Mouse (Mus musculus): Measurements from ENCODE around the gene AA467197. TPM values are rescaled to one million over a fixed set of nuclear protein-coding genes. Genes with fewer than 3 reads are reported as not detected.

AA467197 gene
- total RNA-seq (2021), result not detected

DNA sequence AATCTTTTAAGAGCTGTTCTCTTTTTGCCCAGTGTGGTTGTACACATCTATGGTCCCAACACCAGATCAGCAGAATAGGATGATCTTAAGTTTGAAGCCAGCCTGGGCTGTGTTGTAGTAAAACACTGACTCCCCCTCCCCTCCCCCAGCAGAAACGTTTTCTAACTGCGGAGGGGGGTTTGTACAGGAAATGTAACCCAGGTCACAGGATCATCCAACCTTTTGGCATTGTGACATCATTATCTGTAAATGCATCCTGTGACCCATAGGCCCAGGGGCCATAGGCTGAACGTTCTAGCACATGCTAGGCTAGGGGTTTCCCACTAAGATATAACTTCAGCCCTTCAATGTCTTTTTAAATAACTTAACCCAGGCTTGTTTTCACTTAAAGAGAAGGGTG is at the start of gene AA467197:
Gene AA467197 (plus strand): TSS at position 301 of the 400 bp plus-strand sequence.
- DNase-seq (ENCODE audit: low spot score in 2 of 2), result no peak

DNA sequence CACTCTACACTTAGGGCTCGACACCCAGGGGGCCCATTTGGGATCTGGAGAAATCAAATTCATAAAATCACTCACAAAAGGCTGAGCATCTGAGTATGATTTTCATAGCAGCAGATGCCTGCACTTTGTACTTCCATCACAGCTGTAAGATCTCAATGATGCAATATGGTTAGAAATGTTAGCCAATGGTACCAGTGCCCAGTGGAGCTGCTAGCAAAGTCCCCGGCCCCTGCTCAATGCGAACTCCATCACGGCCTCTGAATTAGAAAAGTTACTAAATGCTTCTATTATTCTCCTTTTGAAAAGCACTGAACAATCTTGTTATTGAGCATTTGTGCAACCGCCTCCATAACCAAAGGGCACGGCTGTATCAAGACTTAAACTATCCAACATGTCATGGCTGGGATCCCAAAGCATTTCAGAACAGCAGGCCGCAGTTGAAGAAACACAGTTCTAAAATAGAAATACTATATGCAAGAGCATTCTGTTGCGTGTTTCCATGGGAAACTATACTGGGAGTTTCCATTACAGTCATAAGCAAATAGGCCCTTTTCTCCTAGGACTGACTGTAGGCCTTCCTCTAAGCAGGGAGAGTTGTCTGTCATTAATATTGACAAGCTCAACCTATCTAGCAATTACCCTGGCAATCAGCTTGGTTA is 48.8 kb upstream of the AA467197 start:
- DNase-seq (ENCODE audit: low spot score in 2 of 2), result peak in 1 of 2 experiments; percentile 39
- intact Hi-C loops (cut with DNase I), result no loop called here

More for the DNA sequence above, at the start of gene AA467197:
- intact Hi-C loops (cut with DNase I), result loop anchor here (1.0 to 10.0 kb wide), 2 partner anchors 32 to 118 kb away; no protein-coding TSS in a partner anchor

DNA sequence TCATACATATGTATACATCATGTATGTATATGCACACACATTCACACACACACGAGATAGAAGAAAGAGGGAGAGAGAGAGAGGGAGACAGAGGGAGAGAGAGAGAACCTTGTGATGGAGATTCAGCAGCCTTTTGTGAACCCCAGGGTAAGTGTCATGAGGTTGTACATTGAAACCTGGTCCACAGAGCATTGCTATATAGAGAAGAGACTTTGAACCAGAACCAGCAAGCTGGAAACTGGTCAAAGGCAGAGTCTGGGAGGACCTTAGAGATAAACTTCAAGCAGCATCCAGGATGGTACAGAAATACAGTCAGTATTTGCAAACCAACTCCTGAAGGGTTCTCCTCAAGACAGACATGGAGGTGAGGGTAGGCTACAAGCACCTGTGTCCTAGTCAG is 46.4 kb upstream of the AA467197 start:
- intact Hi-C loops (cut with DNase I), result no loop called here
- DNase-seq (ENCODE audit: low spot score in 2 of 2), result no peak

DNA sequence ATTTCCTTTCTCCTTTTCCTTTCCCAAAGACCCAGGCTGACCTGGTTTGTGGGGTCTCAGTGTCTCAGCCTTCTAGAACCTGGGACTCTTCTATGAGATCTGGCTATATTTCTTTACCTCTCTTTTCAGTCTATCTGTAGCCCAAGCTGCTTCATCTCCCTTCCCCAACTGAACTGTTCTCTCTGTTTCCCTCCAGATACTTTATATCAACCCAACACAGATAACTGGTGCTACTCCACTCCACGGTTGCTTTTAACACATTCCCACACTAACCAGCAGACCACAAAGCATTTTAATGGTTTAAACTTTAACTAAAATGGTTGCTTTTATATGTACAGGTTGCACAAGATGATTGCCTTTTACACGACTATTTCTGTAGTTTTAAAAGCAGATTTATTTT is 45.6 kb upstream of the AA467197 start:
- DNase-seq (ENCODE audit: low spot score in 2 of 2), result no peak
- intact Hi-C loops (cut with DNase I), result no loop called here

DNA sequence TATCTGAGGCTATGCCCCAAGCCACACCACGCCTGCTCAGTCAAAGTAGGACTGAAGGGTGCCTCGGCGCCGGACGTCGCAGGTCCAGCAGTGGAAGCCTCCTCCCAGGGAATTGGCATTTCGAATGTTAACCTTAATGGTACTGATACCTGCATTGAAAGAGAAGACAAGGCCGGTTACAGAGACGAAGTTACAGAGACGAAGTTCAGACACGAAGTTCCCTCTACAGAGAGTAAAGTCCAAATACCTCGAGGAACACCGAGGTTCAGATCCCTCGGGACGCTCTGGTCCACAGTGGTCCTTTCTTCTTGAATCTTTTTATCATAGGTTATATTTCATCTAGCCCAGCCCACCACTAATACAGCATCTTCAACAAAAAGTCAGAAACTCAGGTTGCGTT is 41.3 kb upstream of the AA467197 start:
- intact Hi-C loops (cut with DNase I), result no loop called here
- DNase-seq (ENCODE audit: low spot score in 2 of 2), result no peak

DNA sequence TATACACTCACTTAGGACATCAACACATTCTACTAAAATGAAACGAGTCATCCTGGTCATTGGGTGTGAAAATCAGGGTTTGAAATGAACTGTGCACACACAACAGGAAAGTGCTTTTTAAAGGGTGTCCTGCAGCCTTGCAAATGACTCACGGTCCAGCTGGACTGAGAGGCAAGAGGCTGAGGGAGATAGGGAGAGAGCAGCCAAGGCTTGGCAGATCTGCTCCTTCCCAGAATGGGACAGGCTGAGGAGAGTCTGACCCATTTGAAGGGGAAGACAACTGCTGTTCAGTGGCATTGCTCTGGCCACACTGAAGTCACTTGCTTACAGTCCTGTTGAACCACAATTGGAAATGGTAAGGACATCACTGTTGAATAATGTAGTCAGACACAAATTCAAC is 37.0 kb upstream of the AA467197 start:
- DNase-seq (ENCODE audit: low spot score in 2 of 2), result peak in 1 of 2 experiments; percentile 36
- intact Hi-C loops (cut with DNase I), result no loop called here

DNA sequence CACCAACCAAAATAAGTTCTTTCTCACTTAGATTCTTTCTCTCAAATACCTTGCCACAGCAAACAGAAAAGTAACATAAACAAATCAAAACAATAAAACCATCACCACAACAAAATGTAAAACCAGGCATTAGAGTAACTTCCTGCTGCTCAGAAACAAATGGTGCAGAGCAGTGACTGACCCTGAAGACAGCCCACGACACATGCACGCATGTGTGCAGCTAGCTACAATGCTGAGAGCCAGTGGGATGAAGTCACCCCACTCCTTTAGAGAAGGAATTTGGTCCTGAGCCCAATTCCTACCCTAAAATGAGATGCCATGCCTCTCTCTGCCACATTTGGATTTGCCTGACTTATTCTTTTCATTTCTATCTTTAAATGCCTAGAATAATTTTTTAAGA is 35.4 kb upstream of the AA467197 start:
- no peak for DNase-seq (ENCODE audit: low spot score in 2 of 2)
- intact Hi-C loops (cut with DNase I), result no loop called here

DNA sequence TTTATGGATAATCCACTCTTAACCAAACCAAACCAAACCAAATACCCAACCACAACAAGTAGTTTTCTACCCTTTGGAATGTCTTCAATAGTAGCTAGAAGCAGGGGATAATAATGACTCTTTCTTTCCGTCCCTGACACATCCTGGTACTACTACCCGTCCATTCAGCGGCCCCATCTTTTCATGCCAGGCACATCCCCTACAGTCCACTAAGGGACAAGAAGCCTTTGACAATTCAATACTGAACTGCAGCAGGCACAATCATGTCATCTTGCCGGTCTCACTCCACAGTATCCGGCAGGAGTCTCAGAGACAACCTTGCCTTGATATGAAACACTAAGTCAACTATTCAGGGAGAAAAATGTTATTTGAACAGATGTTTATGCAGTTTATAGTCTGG is 31.0 kb upstream of the AA467197 start:
- DNase-seq (ENCODE audit: low spot score in 2 of 2), result peak; percentile 24 to 56

DNA sequence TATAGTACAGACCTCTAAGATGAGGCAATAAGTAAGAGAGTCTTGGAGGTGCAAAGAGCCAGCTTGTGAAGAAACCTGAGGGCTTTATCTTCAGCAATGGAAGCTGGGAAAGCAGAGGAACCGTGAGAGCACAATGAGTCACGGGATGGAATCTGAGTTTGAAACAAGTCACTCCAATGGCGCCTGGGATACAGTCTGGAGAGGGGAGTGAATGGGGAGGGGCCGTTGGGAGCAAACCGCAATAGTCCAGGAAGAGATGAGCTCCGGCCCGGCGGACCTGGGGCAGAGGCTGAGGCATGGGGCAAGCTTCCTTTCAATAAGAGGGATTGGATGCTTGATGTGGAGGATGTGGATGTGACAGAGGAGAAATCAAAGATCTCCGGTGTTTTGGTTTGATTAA is 28.0 kb upstream of the AA467197 start:
- DNase-seq (ENCODE audit: low spot score in 2 of 2), result no peak
- intact Hi-C loops (cut with DNase I), result no loop called here

More for the DNA sequence above, 31.0 kb upstream of the AA467197 start:
- intact Hi-C loops (cut with DNase I), result no loop called here

DNA sequence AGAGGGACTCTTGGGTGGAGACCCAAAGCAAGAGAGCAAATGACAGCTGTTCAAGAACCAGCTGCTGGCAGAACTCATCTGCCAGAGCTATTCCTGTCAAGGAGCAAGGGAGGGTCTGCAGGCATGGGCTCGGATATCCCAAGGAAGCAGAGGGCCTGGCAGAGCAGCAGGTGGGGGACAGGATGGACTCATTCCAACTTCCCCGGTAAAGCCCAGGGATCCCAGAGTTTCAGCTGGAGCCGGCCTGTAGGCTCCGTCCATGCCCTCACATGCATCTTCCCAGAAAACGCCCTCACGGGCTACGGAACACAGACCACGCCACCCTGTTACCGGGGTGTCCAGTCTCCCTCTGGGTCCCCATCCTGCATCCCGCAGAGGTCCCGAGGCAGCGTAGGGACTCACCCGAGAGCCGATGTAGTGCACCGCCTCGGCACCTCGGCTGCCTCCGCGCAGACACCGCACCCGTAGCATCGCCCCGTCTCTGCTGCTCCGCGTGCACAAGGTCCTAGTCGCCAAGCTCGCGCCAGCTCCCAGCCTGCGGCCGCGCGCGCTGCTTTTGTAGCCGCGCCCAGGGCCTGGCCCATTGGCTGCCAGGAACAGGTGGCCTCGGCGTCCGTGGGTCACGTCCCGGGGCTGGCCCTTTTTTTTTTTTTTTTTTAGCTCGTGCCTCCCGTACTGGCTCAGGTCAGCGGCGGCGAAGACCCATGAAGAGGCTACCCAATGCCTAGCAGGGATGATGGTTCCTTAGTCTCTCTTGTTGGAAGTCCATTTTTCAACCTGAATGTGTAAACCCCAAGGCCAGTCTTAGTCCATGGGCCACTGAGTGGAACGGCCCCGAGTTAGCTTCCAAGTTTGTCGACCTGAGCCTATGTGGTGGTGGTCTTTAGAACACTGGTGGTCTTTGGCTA is 25.8 kb upstream of the AA467197 start, which contains the start of gene Gatm:
Gene Gatm (minus strand): TSS at position 558 of the 908 bp plus-strand sequence.
- intact Hi-C loops (cut with DNase I), result loop anchor here (5.0 kb wide), 1 partner anchor 234 kb away; no protein-coding TSS in a partner anchor
- peak; percentile 80 to 84 for DNase-seq (ENCODE audit: low spot score in 2 of 2)

DNA sequence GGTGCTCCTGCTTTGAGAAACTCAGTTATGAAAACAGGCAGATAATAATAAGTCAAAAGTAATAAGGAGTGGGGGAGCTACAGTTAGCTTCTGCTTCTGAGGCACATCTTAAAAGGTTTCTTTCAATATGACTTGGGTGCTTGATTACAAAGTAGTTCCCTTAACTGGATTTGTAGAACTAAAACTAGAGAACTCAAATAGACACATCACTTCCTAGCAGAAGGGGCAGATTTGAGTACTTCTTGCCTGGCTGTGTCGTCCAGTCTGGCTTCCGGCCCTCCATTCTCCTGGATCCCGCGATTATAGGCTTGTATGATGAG is 25.2 kb upstream of the AA467197 start:
- DNase-seq (ENCODE audit: low spot score in 2 of 2), result no peak
- intact Hi-C loops (cut with DNase I), result loop anchor here (5.0 kb wide), 1 partner anchor 234 kb away; no protein-coding TSS in a partner anchor

DNA sequence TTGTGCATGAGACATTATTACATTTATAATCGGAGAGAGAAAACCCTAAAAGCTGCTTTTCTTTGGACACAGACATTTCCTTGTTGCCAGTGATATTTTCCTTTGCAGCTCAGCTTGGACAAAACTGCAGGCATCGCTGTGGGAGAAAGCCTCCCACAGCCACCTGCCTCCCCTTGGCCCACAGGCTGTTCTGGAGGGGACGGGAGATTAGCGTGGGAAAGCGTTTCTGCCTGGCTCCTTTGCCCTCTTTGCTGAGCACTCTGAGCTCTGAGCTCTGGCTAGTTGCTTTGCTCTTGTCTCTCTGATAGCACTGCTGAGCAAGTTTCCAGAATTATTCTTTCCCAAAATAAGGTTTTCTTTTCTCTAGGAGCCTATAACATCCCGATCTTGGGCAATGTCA is 20.5 kb upstream of the AA467197 start:
- intact Hi-C loops (cut with DNase I), result no loop called here
- DNase-seq (ENCODE audit: low spot score in 2 of 2), result peak in 1 of 2 experiments; percentile 56

DNA sequence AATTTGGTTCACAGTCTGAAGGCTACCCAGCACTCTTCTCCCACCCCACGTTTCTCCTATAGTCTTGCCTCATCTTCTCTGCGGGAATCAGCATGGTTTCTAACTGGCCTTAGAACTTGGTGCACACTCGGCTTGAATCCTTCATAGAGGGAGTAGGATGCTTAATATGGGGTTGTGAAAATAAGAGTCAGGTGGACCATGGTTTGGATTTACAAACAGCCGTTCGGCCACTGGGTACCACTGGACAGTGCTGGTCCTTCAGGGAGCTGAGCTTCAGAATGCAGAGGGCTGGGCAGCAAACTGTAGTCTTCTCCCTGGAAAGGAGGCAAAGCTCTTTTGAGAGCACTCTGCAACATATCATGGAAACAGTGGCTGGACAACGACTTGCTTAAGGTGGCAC is 19.0 kb upstream of the AA467197 start:
- no peak for DNase-seq (ENCODE audit: low spot score in 2 of 2)
- intact Hi-C loops (cut with DNase I), result no loop called here

DNA sequence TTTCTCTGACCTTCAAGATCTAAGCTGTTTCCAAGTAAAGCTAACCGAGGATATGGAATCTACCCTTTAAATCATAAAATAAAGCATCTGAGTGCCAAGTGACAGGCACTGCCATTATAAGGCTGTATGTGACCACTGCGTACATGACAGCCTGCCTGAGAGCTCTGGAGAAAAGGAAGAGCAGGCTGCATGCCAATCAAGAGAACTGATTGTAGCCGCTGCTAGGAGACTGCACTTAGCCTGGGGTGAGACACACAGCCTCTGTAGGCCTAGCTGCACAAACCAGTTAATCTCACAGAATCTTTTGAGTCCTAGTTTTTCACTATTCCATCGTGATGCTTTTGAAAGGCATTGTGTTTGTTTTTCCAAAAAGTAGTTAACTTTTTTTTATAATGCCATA is 18.1 kb upstream of the AA467197 start:
- DNase-seq (ENCODE audit: low spot score in 2 of 2), result no peak
- intact Hi-C loops (cut with DNase I), result no loop called here

DNA sequence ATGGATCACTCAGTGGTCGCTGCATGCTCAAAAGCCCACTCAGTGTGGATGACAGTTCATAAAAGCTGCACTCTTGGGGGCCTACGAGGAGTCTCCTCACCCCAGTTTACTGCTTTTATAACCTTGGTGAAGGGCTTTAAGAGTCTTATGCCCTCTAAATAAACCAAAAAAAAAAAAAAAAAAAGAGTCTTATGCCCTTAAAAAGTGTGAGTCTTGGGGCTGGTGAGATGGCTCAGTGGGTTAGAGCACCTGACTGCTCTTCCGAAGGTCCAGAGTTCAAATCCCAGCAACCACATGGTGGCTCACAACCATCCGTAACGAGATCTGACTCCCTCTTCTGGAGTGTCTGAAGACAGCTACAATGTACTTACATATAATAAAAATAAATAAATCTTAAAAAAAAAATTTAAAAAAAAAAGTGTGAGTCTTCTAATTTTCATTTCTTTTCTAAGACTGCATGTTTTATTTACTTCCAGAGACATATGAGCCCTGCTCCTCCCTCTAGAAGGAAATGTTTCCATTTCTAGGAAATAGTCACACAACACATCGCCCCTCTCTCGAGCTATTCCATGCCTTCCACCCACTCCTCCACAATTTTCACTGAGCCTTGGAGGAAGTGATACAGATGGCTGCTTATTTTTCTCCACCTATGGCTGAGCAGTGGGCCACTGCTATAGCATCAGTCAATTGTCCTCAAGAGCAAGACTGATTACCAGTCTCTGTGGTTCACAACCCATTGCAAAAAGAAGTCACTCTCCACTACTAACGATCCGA is 15.3 kb upstream of the AA467197 start:
- intact Hi-C loops (cut with DNase I), result loop anchor here (10.0 kb wide), 2 partner anchors 157 to 427 kb away; no protein-coding TSS in a partner anchor

DNA sequence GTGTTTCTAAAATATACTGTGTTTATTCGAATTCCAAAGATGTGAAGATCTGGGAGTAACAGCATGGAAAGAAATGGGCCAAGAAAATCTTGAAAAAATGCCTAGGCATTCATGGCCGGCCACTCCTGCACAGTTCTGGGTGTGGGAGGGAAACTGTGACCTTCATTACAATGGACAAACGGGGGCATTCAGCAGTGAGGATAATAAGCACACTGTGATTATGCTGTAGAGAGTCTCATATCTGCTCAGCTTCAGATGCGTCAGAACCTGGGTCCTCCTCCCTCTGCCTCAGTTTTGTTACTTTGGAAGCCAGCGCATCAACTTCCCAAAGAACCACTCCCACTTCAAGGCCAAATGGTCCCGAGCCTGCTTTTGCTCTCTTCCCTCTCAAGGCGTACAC is 10.9 kb upstream of the AA467197 start:
- DNase-seq (ENCODE audit: low spot score in 2 of 2), result no peak
- intact Hi-C loops (cut with DNase I), result loop anchor here (10.0 kb wide), 2 partner anchors 161 to 431 kb away; no protein-coding TSS in a partner anchor

More for the DNA sequence above, 15.3 kb upstream of the AA467197 start:
- peak in 1 of 2 experiments; percentile 64 for DNase-seq (ENCODE audit: low spot score in 2 of 2)

DNA sequence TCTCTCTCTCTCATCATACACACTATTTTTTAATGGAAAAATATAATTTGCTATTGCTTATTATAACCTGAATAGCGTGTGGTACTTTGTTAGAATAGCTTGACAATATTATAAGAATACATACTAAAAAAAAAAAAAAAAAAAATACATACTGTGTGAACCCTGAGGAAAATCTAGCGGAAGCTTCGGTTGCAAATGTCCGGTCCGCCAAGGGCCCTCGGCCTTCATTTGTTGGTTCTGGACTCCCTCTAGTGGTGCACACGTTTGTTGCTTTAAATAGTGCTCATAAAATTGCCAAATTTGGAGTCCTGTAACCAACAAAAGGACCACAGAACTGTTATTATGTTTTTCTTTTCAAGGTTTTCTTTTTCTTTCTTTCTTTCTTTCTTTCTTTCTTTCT is 7.8 kb upstream of the AA467197 start:
- peak; percentile 84 to 92 for DNase-seq (ENCODE audit: low spot score in 2 of 2)
- intact Hi-C loops (cut with DNase I), result loop anchor here (1.0 to 10.0 kb wide), 3 partner anchors 60 to 434 kb away; no protein-coding TSS in a partner anchor

DNA sequence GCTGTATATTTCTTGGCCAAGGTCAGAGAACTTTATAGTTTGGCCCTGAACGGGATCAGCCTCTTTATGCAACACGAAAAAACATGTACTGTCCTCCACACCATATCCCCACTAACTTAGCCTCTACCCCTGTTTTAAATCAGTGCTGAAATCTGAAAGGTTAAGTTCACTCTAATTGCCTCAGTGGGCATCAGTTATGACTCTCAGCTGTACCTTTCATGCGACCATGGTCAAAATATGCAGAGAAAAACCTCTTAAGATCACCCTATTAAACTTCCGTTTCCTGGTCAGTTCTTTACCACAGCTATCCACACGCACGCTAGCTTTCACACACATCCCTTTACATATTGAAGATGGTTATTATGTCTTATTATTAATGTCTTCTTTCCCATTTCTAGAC is 6.9 kb upstream of the AA467197 start:
- intact Hi-C loops (cut with DNase I), result loop anchor here (1.0 to 10.0 kb wide), 4 partner anchors 61 to 435 kb away; no protein-coding TSS in a partner anchor
- DNase-seq (ENCODE audit: low spot score in 2 of 2), result no peak

DNA sequence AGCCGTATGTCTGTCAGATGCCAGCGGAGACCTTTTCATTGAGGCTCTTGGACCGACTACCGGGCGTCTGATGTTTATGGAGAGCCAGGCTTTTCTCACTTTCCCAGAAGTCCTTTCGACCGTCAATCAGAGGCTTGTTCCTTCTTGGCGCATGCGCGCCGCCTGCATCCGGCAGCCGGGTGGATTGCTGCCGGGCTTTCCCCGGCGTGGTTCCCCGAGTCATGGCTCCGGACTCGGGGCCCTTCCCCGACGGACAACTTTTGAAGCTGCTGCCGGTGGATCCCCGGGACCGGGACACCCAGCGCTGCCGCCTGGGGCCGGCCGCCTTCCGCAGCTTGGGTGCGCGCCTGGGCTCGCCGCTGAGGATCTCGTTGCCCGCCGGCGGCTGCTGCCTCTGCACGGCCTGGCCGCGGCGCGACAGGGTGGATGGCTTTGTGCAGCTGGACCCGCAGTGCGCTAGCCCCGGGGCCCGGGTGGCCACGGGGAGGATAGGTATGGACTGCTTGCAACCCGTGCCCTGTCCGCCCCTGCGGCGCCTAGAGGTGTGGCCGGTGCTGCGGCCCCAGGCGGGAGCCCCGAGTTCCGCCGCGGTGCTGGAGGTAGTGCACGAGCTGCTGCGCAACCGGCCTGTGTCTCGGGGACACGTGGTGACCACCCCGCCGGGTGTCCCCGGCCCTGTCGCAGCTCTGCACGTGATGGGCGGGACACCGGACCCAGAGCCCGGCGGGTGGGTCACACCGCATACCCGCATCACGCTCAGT is 6.1 kb upstream of the AA467197 start:
- peak; percentile 88 to 94 for DNase-seq (ENCODE audit: low spot score in 2 of 2)
- intact Hi-C loops (cut with DNase I), result loop anchor here (10.0 kb wide), 1 partner anchor 124 kb away; no protein-coding TSS in a partner anchor
